Mouse (Mus musculus) CH12.LX (cell line): Measurements from ENCODE around the gene Morc3. TPM values are rescaled to one million over a fixed set of nuclear protein-coding genes. Genes with fewer than 3 reads are reported as not detected.
A peak's percentile ranks its signal among the peaks of the same experiment; 100 is the strongest.

ENCODE experiments used
- DNase-seq: peaks from one replicate; pipeline ENCODE4 v3.0.0-alpha.2; 2013; ENCODE audit errors: extremely low read depth
- H3K27ac ChIP-seq: 2 replicates; pipeline ENCODE4 v1.5.1; 2012; ENCODE audit warnings: low read depth, mild to moderate bottlenecking, control low read depth, moderate library complexity; ENCODE audit not compliant: insufficient read depth
- H3K27me3 ChIP-seq: replicated peaks from 2 replicates; pipeline ENCODE3; 2012; ENCODE audit warnings: inconsistent platforms
- H3K36me3 ChIP-seq, 2 experiments: replicated peaks in 1 of 2; 2 replicates each; pipeline versions ENCODE3 to v1.6.1; 2012; ENCODE audit warnings: inconsistent platforms in 1 of 2, low read length in 1 of 2, mild to moderate bottlenecking in 1 of 2, mixed read lengths in 1 of 2, moderate library complexity in 1 of 2; ENCODE audit not compliant: control insufficient read depth in 1 of 2, insufficient read depth in 1 of 2
- H3K4me1 ChIP-seq, 2 experiments: 2 replicates each; pipeline ENCODE4 v1.6.1; 2012; ENCODE audit warnings: inconsistent platforms in 1 of 2, moderate library complexity in 1 of 2; ENCODE audit not compliant: insufficient read depth in 2 of 2, control insufficient read depth in 1 of 2
- H3K4me2 ChIP-seq: 2 replicates; pipeline ENCODE4 v1.6.1; 2012; ENCODE audit warnings: low read depth, mild to moderate bottlenecking, control low read depth; ENCODE audit not compliant: poor library complexity, insufficient read depth, severe bottlenecking
- H3K4me3 ChIP-seq, 3 experiments: fragments of 150-350 bp in 1 of 3; sonication (generic) in 1 of 3; replicated peaks in 1 of 3; 2 replicates each; pipeline versions ENCODE3 to v1.5.1; 2011 to 2012; ENCODE audit warnings: low read depth in 2 of 3, low read length in 2 of 3, mild to moderate bottlenecking in 2 of 3, moderate library complexity in 2 of 3, control low read depth in 1 of 3, improper control_type of control experiment in 1 of 3, inconsistent platforms in 1 of 3, mixed read lengths in 1 of 3; ENCODE audit not compliant: poor library complexity in 1 of 3
- H3K79me2 ChIP-seq: replicated peaks from 2 replicates; pipeline ENCODE4 v1.6.1; 2012; ENCODE audit warnings: mild to moderate bottlenecking, moderate library complexity; ENCODE audit not compliant: control insufficient read depth, poor library complexity, insufficient read depth, severe bottlenecking; ENCODE audit errors: extremely low read depth
- H3K9ac ChIP-seq: 2 replicates; pipeline ENCODE4 v1.6.1; 2012; ENCODE audit warnings: low read depth, mild to moderate bottlenecking, control low read depth, moderate library complexity; ENCODE audit not compliant: insufficient read depth
- H3K9me3 ChIP-seq: replicated peaks from 2 replicates; pipeline ENCODE3; 2012; ENCODE audit warnings: low read length, inconsistent platforms, mixed read lengths
- BHLHE40 ChIP-seq: IDR thresholded peaks from 2 replicates; pipeline ENCODE4 v1.6.1; 2011; ENCODE audit warnings: mild to moderate bottlenecking, low read depth, low read length, improper control_type of control experiment
- CHD1 ChIP-seq: IDR thresholded peaks from 2 replicates; pipeline ENCODE4 v1.6.1; 2012; ENCODE audit warnings: low read depth, low read length, improper control_type of control experiment, inconsistent platforms
- ELF1 ChIP-seq: IDR thresholded peaks from 2 replicates; pipeline ENCODE4 v1.6.1; 2014; ENCODE audit warnings: low read depth, mild to moderate bottlenecking, inconsistent platforms, low read length, improper control_type of control experiment
- EP300 ChIP-seq: IDR thresholded peaks from 2 replicates; pipeline ENCODE4 v1.6.1; 2011; ENCODE audit warnings: low read length, improper control_type of control experiment
- ETS1 ChIP-seq: conservative IDR thresholded peaks from 2 replicates; pipeline ENCODE4 v1.6.1; 2012; ENCODE audit warnings: low read depth, mild to moderate bottlenecking, inconsistent platforms, low read length, improper control_type of control experiment, moderate library complexity
- GABPA ChIP-seq: IDR thresholded peaks from 2 replicates; pipeline ENCODE4 v1.6.1; 2012; ENCODE audit warnings: low read depth, low read length, improper control_type of control experiment, inconsistent platforms; ENCODE audit not compliant: insufficient replicate concordance
- HCFC1 ChIP-seq: IDR thresholded peaks from 2 replicates; pipeline ENCODE4 v1.6.1; 2012; ENCODE audit warnings: low read depth, mild to moderate bottlenecking, inconsistent platforms, low read length, improper control_type of control experiment
- IRF4 ChIP-seq: IDR thresholded peaks from 2 replicates; pipeline ENCODE4 v1.6.1; 2014; ENCODE audit warnings: low read depth, mild to moderate bottlenecking, inconsistent platforms, low read length, improper control_type of control experiment
- MXI1 ChIP-seq: IDR thresholded peaks from 2 replicates; pipeline ENCODE4 v1.6.1; 2011; ENCODE audit warnings: mild to moderate bottlenecking, low read depth, low read length, improper control_type of control experiment
- MYC ChIP-seq: IDR thresholded peaks from 2 replicates; pipeline ENCODE4 v1.6.1; 2011; ENCODE audit warnings: low read depth, mild to moderate bottlenecking, improper control_type of control experiment, low read length
- NELFE ChIP-seq: IDR thresholded peaks from 2 replicates; pipeline ENCODE4 v1.6.1; 2011; ENCODE audit warnings: low read depth, low read length, improper control_type of control experiment
- NRF1 ChIP-seq: IDR thresholded peaks from 2 replicates; pipeline ENCODE4 v1.6.1; 2014; ENCODE audit warnings: low read depth, mild to moderate bottlenecking, inconsistent platforms, low read length, improper control_type of control experiment, moderate library complexity
- PAX5 ChIP-seq: IDR thresholded peaks from 2 replicates; pipeline ENCODE4 v1.6.1; 2012; ENCODE audit warnings: low read length, inconsistent platforms, mixed read lengths
- RAD21 ChIP-seq: IDR thresholded peaks from 2 replicates; pipeline ENCODE4 v1.6.1; 2011; ENCODE audit warnings: low read depth, mild to moderate bottlenecking, low read length, improper control_type of control experiment, moderate library complexity
- RCOR1 ChIP-seq: conservative IDR thresholded peaks from 2 replicates; pipeline ENCODE4 v1.6.1; 2012; ENCODE audit warnings: low read depth, mild to moderate bottlenecking, inconsistent platforms, low read length, improper control_type of control experiment
- SIN3A ChIP-seq: IDR thresholded peaks from 2 replicates; pipeline ENCODE4 v1.6.1; 2012; ENCODE audit warnings: low read length, improper control_type of control experiment, inconsistent platforms
- TCF12 ChIP-seq: IDR thresholded peaks from 2 replicates; pipeline ENCODE4 v1.6.1; 2014; ENCODE audit warnings: low read depth, mild to moderate bottlenecking, inconsistent platforms, low read length, improper control_type of control experiment
- USF1 ChIP-seq: IDR thresholded peaks from 2 replicates; pipeline ENCODE4 v1.6.1; 2014; ENCODE audit warnings: low read depth, mild to moderate bottlenecking, inconsistent platforms, low read length, improper control_type of control experiment
- USF2 ChIP-seq: conservative IDR thresholded peaks from 2 replicates; pipeline ENCODE4 v1.6.1; 2011; ENCODE audit warnings: low read depth, low read length, improper control_type of control experiment
- ZKSCAN1 ChIP-seq: IDR thresholded peaks from 2 replicates; pipeline ENCODE4 v1.6.1; 2012; ENCODE audit warnings: low read depth, inconsistent platforms, low read length, improper control_type of control experiment, borderline replicate concordance
- ZMIZ1 ChIP-seq: IDR thresholded peaks from 2 replicates; pipeline ENCODE4 v1.6.1; 2012; ENCODE audit warnings: low read depth, mild to moderate bottlenecking, inconsistent platforms, low read length, improper control_type of control experiment
- ZNF384 ChIP-seq: IDR thresholded peaks from 2 replicates; pipeline ENCODE4 v1.6.1; 2012; ENCODE audit warnings: low read depth, low read length, improper control_type of control experiment, inconsistent platforms
- dilution Hi-C: fragments of 300-500 bp; cut with MboI; formaldehyde crosslinking; loops from 2 replicates; pipeline ENCODE4 v1.14.3; 2020; ENCODE audit warnings: low sequenced_read_pairs; ENCODE audit not compliant: extremely low pct_unique_long_range_greater_than_20kb, extremely low pct_ligation_motif_present
- in situ Hi-C: fragments of 300-500 bp; cut with MboI; formaldehyde crosslinking; loops from 3 replicates; pipeline ENCODE4 v1.14.3; 2019; ENCODE audit warnings: low sequenced_read_pairs, low pct_ligation_motif_present, low pct_unique_long_range_greater_than_20kb, mixed read lengths
- polyA plus RNA-seq: library from polyadenylated mRNA; unstranded; fragments of >175 nt; gene quantifications from 2 replicates; pipeline ENCODE4 v1.2.1, GENCODE M21; 2012; ENCODE audit warnings: low read depth; ENCODE audit not compliant: insufficient read length
- total RNA-seq, 2 experiments: library from RNA; depleted of rRNA; stranded (reverse); fragments of 300-350 nt in 1 of 2; fragments of >200 nt in 1 of 2; gene quantifications; 2 replicates each; pipeline ENCODE4 v1.2.3; 2012 to 2014

Morc3 gene
- total and polyA plus RNA-seq, 3 experiments, result 17.8 to 53.2 (median 25.4) TPM

DNA sequence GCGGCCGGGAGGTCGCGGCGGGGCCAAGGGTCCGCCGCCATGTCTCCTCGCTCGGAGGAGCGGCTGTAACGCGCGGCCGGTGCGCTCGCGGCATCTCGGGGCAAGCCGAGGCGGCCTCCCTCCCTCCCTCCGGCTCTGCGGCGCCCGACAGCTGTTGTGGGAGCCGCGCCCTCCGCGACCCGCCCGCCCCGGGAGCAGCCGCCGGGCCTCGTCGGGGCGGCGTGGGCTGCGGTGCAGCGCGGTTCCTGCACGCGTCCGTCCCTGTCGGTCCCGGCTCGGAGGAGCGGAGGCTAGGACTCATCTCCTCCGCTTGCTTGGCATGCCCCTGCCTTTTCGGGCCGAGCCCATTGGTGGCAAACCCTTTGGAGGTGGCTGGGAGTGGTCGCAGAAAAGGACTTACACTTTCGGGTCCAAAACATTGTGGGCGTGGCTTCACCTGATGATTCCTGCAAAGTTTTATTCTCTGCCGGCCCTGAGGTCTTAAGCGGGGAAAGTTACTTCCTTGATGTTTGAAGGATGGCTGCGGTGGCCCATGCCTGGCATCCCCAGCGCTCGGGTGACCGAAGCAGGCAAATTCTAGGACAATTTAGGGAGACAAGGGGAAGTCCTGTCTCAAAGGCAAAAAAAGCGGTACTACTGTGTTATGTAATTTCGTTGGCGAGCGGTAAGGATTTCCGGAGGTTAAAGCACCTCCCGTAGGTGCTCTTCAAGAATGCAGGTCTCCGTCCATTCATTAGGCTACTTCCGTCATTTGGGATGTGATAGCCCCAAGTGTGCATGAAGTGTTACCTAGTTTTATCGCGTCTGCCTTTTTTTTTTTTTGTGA is 743 bp downstream of the Morc3 start (continued):
- TF ChIP-seq BHLHE40, result peak; percentile 48
- TF ChIP-seq ETS1, result peak; percentile 47
- TF ChIP-seq TCF12, result no peak
- peak; percentile 79 for TF ChIP-seq MXI1
- TF ChIP-seq ZKSCAN1, result no peak
- no peak; the same call in 1 of the 2 replicates for TF ChIP-seq ZMIZ1
- peak; percentile 63 for TF ChIP-seq ELF1
- TF ChIP-seq RAD21, result no peak; the same call in none of the 2 replicates
- TF ChIP-seq USF1, result no peak
- TF ChIP-seq RCOR1, result 0 out of 2 replicates have a peak, but pooled peaks have one; percentile 23

DNA sequence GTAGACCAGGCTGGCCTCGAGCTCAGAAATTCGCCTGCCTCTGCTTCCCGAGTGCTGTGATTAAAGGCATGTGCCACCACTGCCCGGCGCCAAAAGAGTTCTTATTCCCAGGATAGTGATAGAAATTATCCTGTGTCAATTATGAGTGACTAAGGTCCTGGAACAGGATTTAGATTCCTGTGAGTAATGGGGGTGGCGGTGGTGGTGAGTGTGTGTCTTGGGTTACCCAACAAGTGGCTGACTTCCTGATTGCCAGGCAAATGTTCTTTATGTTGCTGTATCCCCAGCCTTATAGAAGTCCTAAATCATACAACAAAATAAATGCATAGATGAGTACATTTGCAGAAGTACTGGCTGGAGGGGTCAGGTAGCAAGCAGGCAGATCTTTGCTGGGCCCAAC is 1.6 kb downstream of the Morc3 start:
- dilution Hi-C loops (no loop called here), in situ Hi-C loops (loop anchor here (10.0 kb wide), 1 partner anchor 49 kb away; no protein-coding TSS in a partner anchor)
- Histone ChIP-seq H3K36me3 (peaks cover 0 to 40% of the 10 kb centered on the region in 2 experiments), H3K4me2 (peak overlapping the region; percentile 44), H3K4me3 (no peak overlapping the region), H3K27ac (no peak overlapping the region), H3K9me3 (peaks cover 1% of the 10 kb centered on the region), H3K79me2 (peaks cover 60% of the 10 kb centered on the region), H3K9ac (no peak overlapping the region), H3K4me1 (peaks cover 0 to 49% of the 10 kb centered on the region in 2 experiments; a peak in 2 of 4 replicates), H3K27me3 (no peaks in the 10 kb centered on the region)
- TF ChIP-seq EP300 (no peak), PAX5 (no peak), SIN3A (no peak), MXI1 (no peak), MYC (no peak), ETS1 (no peak), USF2 (no peak), HCFC1 (no peak)
- DNase-seq, result no peak

- in situ Hi-C loops (loop anchor here (10.0 kb wide), 1 partner anchor 49 kb away; no protein-coding TSS in a partner anchor), dilution Hi-C loops (no loop called here)
- H3K4me3 ChIP-seq, result no peak overlapping the region
- no peak for TF ChIP-seq ZNF384
- TF ChIP-seq RCOR1, result no peak
- no peak for TF ChIP-seq NELFE
- no peak for TF ChIP-seq CHD1
- no peak for TF ChIP-seq NRF1
- TF ChIP-seq ELF1, result no peak
- TF ChIP-seq RAD21, result no peak
- TF ChIP-seq GABPA, result no peak
- TF ChIP-seq IRF4, result no peak
- H3K27me3 ChIP-seq, result no peaks in the 10 kb centered on the region
- no peak overlapping the region for H3K9ac ChIP-seq
- no peaks in the 10 kb centered on the region for H3K9me3 ChIP-seq
- H3K4me2 ChIP-seq, result no peak overlapping the region
- no peak overlapping the region for H3K27ac ChIP-seq
- no peak for DNase-seq
- peaks cover 65% of the 10 kb centered on the region for H3K79me2 ChIP-seq
- peaks cover 0 to 52% of the 10 kb centered on the region in 2 experiments; a peak in 2 of 4 replicates for H3K4me1 ChIP-seq
- peaks cover 0 to 45% of the 10 kb centered on the region in 2 experiments for H3K36me3 ChIP-seq
Observed at GRCm38 (mm10) chr16:93834076-93834475, 2.2 kb downstream of the Morc3 start.
